Comparison of ENCODE assay signal across 8 mouse cellular contexts in the genomic region with DNA sequence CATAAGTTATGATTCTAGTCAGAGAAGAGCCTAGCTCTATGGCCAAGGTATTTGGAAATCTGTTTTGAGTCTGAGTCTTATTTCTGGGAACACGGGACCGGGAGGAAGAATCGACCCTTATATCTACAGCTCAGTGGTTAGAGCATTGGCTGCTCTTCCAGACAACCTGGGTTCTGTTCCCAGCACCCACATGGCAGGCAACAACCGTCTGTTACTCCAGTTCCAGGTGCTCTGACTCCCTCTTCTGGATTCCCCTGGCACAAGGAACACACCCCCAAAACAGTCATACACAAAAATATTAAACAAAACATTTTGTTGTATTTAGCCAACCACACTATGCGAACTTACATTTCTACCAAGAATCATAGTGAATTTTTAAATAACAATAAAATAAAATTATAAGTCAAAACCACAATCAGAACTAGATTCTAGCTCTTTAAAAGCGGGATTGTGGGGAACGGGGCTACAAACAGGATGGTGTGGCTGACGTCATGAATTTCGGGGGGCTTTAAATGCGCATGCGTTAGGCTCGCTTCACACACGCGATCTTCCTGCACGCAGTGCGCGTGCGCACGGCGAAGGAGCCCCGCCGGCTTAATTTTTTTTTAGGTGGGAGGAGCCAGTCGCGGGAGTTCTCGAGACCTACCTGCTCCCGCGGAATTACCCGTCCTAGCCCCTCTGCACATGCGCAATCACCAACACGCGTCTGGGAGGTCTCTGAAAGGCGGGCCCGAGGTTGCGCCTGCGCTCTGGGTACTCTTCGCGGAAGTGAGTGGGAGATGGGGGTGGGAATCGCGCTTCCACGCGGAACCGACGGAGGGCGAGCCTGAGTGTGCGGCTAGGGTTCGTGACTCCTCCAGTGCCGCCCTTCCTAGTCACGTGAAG. TPM values are rescaled to one million over a fixed set of nuclear protein-coding genes. Genes with fewer than 3 reads are reported as not detected.
DNase-seq lines count a peak whose midpoint lies in the region; ATAC-seq lines count a peak whose summit lies in the region.

No protein-coding gene starts in this region.

- no peaks in the 10 kb centered on the region for H3K9me3 ChIP-seq in heart, embryonic 14.5 days (ENCODE audit: control insufficient read depth, low read length)
- no peaks in the 10 kb centered on the region for H3K9me3 ChIP-seq in liver, embryonic 13.5 days (replicated peaks)
- H3K9me3 ChIP-seq in stomach, embryonic 16.5 days (replicated peaks; ENCODE audit: control insufficient read depth, low read length) = no peaks in the 10 kb centered on the region

- 7% methylated on average over 48 of the region's 48 CpGs for WGBS in heart, embryonic 14.5 days
- WGBS in liver, embryonic 13.5 days (ENCODE audit: insufficient replicate concordance) = 7% methylated on average over 48 of the region's 48 CpGs
- 7% methylated on average over 48 of the region's 48 CpGs for WGBS in stomach, embryonic 16.5 days

- H3K4me2 ChIP-seq in heart, embryonic 14.5 days (ENCODE audit: low read length) = peak overlapping the region; percentile 71
- peak overlapping the region; percentile 76 for H3K4me2 ChIP-seq in liver, embryonic 13.5 days
- peak overlapping the region; percentile 60 for H3K4me2 ChIP-seq in stomach, embryonic 16.5 days (ENCODE audit: low read depth, low read length)

- H3K27me3 ChIP-seq in heart, embryonic 14.5 days (ENCODE audit: control insufficient read depth, insufficient read depth, low read length) = no peaks in the 10 kb centered on the region
- no peaks in the 10 kb centered on the region for H3K27me3 ChIP-seq in liver, embryonic 13.5 days
- H3K27me3 ChIP-seq in stomach, embryonic 16.5 days (ENCODE audit: control insufficient read depth, insufficient read depth, low read length) = no peaks in the 10 kb centered on the region

- no peaks in the 10 kb centered on the region for H3K36me3 ChIP-seq in heart, embryonic 14.5 days (ENCODE audit: control insufficient read depth, insufficient read depth, low read length)
- H3K36me3 ChIP-seq in liver, embryonic 13.5 days = no peaks in the 10 kb centered on the region
- H3K36me3 ChIP-seq in stomach, embryonic 16.5 days (ENCODE audit: control insufficient read depth, insufficient read depth, low read length) = no peaks in the 10 kb centered on the region

- peaks cover 10% of the 10 kb centered on the region in 2 experiments for H3K4me1 ChIP-seq in heart, embryonic 14.5 days (ENCODE audit: control insufficient read depth in 2 of 2, insufficient read depth in 2 of 2, low read length in 2 of 2)
- peaks cover 28% of the 10 kb centered on the region for H3K4me1 ChIP-seq in liver, embryonic 13.5 days (replicated peaks)
- peaks cover 13% of the 10 kb centered on the region for H3K4me1 ChIP-seq in stomach, embryonic 16.5 days (ENCODE audit: control insufficient read depth, insufficient read depth, low read length)

- DNase-seq in c-Kit-negative CD71-positive TER-119-positive erythroid progenitor cells, embryonic 14.5 days (ENCODE audit: low read depth, low spot score) = peak; percentile 99
- DNase-seq in fibroblast of lung, adult 2 months (ENCODE audit: low read depth) = peak; percentile 99
- peak; percentile 100 for DNase-seq in kidney, postnatal 14 days
- peak; percentile 100 for DNase-seq in liver, embryonic 13.5 days
- DNase-seq in neural tube, embryonic 10.5 days (ENCODE audit: extremely low spot score, low spot score) = peak; percentile 100

- peak overlapping the region; percentile 57 to 88 for H3K27ac ChIP-seq in heart, embryonic 14.5 days (replicated peaks in 1 of 2; ENCODE audit: control insufficient read depth in 1 of 2, insufficient read depth in 1 of 2, low read depth in 2 of 2, low read length in 2 of 2)
- H3K27ac ChIP-seq in liver, embryonic 13.5 days = peak overlapping the region; percentile 81
- H3K27ac ChIP-seq in stomach, embryonic 16.5 days (ENCODE audit: low read length) = peak overlapping the region; percentile 74

- peak overlapping the region; percentile 70 for H3K9ac ChIP-seq in heart, embryonic 14.5 days (ENCODE audit: low read length)
- peak overlapping the region; percentile 73 for H3K9ac ChIP-seq in liver, embryonic 13.5 days
- H3K9ac ChIP-seq in stomach, embryonic 16.5 days (ENCODE audit: low read length) = peak overlapping the region; percentile 71

- peak; percentile 96 for ATAC-seq in CD4-positive, CD25-positive, alpha-beta regulatory T cell, adult 4 months
- peak; percentile 96 for ATAC-seq in heart, embryonic 14.5 days (ENCODE audit: insufficient number of reproducible peaks, insufficient read depth, low FRiP score, low read depth)
- ATAC-seq in liver, embryonic 13.5 days (ENCODE audit: low read depth) = peak; percentile 98
- peak; percentile 96 for ATAC-seq in stomach, embryonic 16.5 days (ENCODE audit: insufficient read depth, low FRiP score)

- peak overlapping the region; percentile 44 to 49 for H3K4me3 ChIP-seq in heart, embryonic 14.5 days (ENCODE audit: control insufficient read depth in 1 of 2, insufficient read depth in 1 of 2, low read depth in 1 of 2, low read length in 2 of 2)
- H3K4me3 ChIP-seq in liver, embryonic 13.5 days (replicated peaks) = peak overlapping the region; percentile 64
- H3K4me3 ChIP-seq in stomach, embryonic 16.5 days (replicated peaks; ENCODE audit: low read length) = peak overlapping the region; percentile 52

RNA-seq across cellular contexts. Expression of a gene that starts 10.6 kb away (rescaled TPM):
- polyA plus RNA-seq in CD4-positive, CD25-positive, alpha-beta regulatory T cell, adult 4 months (2017; shearing (Covaris generic)) = 1 to 10 TPM; 3.4 to 4.3 TPM
- polyA plus RNA-seq in heart, embryonic 14.5 days (2014; fragmentation: Nextera tagmentation; extraction: Ambion mirVana) = 10.8 and 11.3 TPM in 2 replicates
- polyA plus RNA-seq in liver, embryonic 13.5 days (2015; fragmentation: Nextera tagmentation; extraction: Ambion mirVana) = 23.0 and 24.2 TPM in 2 replicates
- 13.7 and 15.3 TPM in 2 replicates for polyA plus RNA-seq in stomach, embryonic 16.5 days (2015; fragmentation: Nextera tagmentation; extraction: Ambion mirVana)

RNA-seq across cellular contexts. Expression of a gene that starts 10.8 kb away (rescaled TPM):
- 1 to 10 TPM; 5.2 to 6.9 TPM for polyA plus RNA-seq in CD4-positive, CD25-positive, alpha-beta regulatory T cell, adult 4 months (2017; shearing (Covaris generic))
- polyA plus RNA-seq in heart, embryonic 14.5 days (2014; fragmentation: Nextera tagmentation; extraction: Ambion mirVana) = 0.67 TPM in 1 of 2 replicates, not detected in the other
- polyA plus RNA-seq in liver, embryonic 13.5 days (2015; fragmentation: Nextera tagmentation; extraction: Ambion mirVana) = not detected in 2 replicates
- polyA plus RNA-seq in stomach, embryonic 16.5 days (2015; fragmentation: Nextera tagmentation; extraction: Ambion mirVana) = 1.0 TPM in 1 of 2 replicates, not detected in the other

RNA-seq across cellular contexts. Expression of a gene that starts 42.7 kb away (rescaled TPM):
- 1 to 10 TPM; 4.2 to 8.1 TPM for polyA plus RNA-seq in CD4-positive, CD25-positive, alpha-beta regulatory T cell, adult 4 months (2017; shearing (Covaris generic))
- polyA plus RNA-seq in heart, embryonic 14.5 days (2014; fragmentation: Nextera tagmentation; extraction: Ambion mirVana) = 18.0 and 24.6 TPM in 2 replicates
- polyA plus RNA-seq in liver, embryonic 13.5 days (2015; fragmentation: Nextera tagmentation; extraction: Ambion mirVana) = 6.6 and 8.2 TPM in 2 replicates
- 16.6 and 18.3 TPM in 2 replicates for polyA plus RNA-seq in stomach, embryonic 16.5 days (2015; fragmentation: Nextera tagmentation; extraction: Ambion mirVana)

Comparison
In these comparisons a context has a peak if more than half of its experiments do, and no peak if none do; other contexts are left out.
1. Peak in every context shown above with its lines: DNase-seq, ATAC-seq, H3K4me3 ChIP-seq and H3K27ac ChIP-seq.